Mouse (Mus musculus): ENCODE data around the gene Nploc4. TPM values are rescaled to one million over a fixed set of nuclear protein-coding genes. Genes with fewer than 3 reads are reported as not detected.

Nploc4 gene
- total and polyA plus RNA-seq, 3 experiments: 40.6 to 115 (median 50.4) TPM

- in situ Hi-C loops (cut with MboI; ENCODE audit: low pct_ligation_motif_present, low pct_unique_long_range_greater_than_20kb, low sequenced_read_pairs): no loop called here
- peaks cover 1% of the 10 kb centered on the region for H3K27me3 ChIP-seq (replicated peaks)
- no peak overlapping the region for H3K4me2 ChIP-seq (ENCODE audit: insufficient read depth, low read depth, poor library complexity, severe bottlenecking)
- no peaks in the 10 kb centered on the region for H3K36me3 ChIP-seq (replicated peaks in 1 of 2; ENCODE audit: control insufficient read depth in 1 of 2, insufficient read depth in 1 of 2, low read length in 1 of 2)
- H3K9ac ChIP-seq (ENCODE audit: insufficient read depth, low read depth): no peak overlapping the region
- no peaks in the 10 kb centered on the region for H3K79me2 ChIP-seq (replicated peaks; ENCODE audit: control insufficient read depth, extremely low read depth, insufficient read depth, poor library complexity, severe bottlenecking)
- no peak for DNase-seq (ENCODE audit: extremely low read depth)
- no peaks in the 10 kb centered on the region for H3K9me3 ChIP-seq (replicated peaks; ENCODE audit: low read length)
- H3K27ac ChIP-seq (ENCODE audit: insufficient read depth, low read depth): no peak overlapping the region
- H3K4me3 ChIP-seq (replicated peaks in 1 of 3; ENCODE audit: low read depth in 2 of 3, low read length in 2 of 3, poor library complexity in 1 of 3): no peak overlapping the region
- TF ChIP-seq ZNF384 (IDR thresholded peaks at IDR 0.05; ENCODE audit: low read depth, low read length) (no peak), MAX (IDR thresholded peaks at IDR 0.05; ENCODE audit: low read length) (no peak), BHLHE40 (IDR thresholded peaks at IDR 0.05; ENCODE audit: low read depth, low read length) (no peak), MAZ (IDR thresholded peaks at IDR 0.05; ENCODE audit: low read depth, low read length) (no peak), ZMIZ1 (IDR thresholded peaks at IDR 0.05; ENCODE audit: low read depth, low read length) (no peak)
- dilution Hi-C loops (cut with MboI; ENCODE audit: extremely low pct_ligation_motif_present, extremely low pct_unique_long_range_greater_than_20kb, low sequenced_read_pairs): no loop called here
- peaks cover 10 to 47% of the 10 kb centered on the region in 2 experiments for H3K4me1 ChIP-seq (ENCODE audit: control insufficient read depth in 1 of 2, insufficient read depth in 2 of 2)
These were observed 82.0 kb downstream of the Nploc4 start for GRCm38 (mm10) chr11:120355277-120356039.

- dilution Hi-C loops (cut with MboI; ENCODE audit: extremely low pct_ligation_motif_present, extremely low pct_unique_long_range_greater_than_20kb, low sequenced_read_pairs): no loop called here
- DNase-seq (ENCODE audit: extremely low read depth): no peak
- in situ Hi-C loops (cut with MboI; ENCODE audit: low pct_ligation_motif_present, low pct_unique_long_range_greater_than_20kb, low sequenced_read_pairs): no loop called here
- Histone ChIP-seq H3K36me3 (replicated peaks in 1 of 2; ENCODE audit: control insufficient read depth in 1 of 2, insufficient read depth in 1 of 2, low read length in 1 of 2) (no peaks in the 10 kb centered on the region), H3K4me3 (replicated peaks in 1 of 3; ENCODE audit: low read depth in 2 of 3, low read length in 2 of 3, poor library complexity in 1 of 3) (no peak overlapping the region), H3K27ac (ENCODE audit: insufficient read depth, low read depth) (no peak overlapping the region), H3K4me1 (ENCODE audit: control insufficient read depth in 1 of 2, insufficient read depth in 2 of 2) (peaks cover 10 to 52% of the 10 kb centered on the region in 2 experiments), H3K9me3 (replicated peaks; ENCODE audit: low read length) (no peaks in the 10 kb centered on the region), H3K4me2 (ENCODE audit: insufficient read depth, low read depth, poor library complexity, severe bottlenecking) (peak overlapping the region; percentile 85; the same call in 1 of the 2 replicates), H3K27me3 (replicated peaks) (no peaks in the 10 kb centered on the region), H3K9ac (ENCODE audit: insufficient read depth, low read depth) (no peak overlapping the region), H3K79me2 (replicated peaks; ENCODE audit: control insufficient read depth, extremely low read depth, insufficient read depth, poor library complexity, severe bottlenecking) (no peaks in the 10 kb centered on the region)
- TF ChIP-seq MAFK (IDR thresholded peaks at IDR 0.05; ENCODE audit: insufficient replicate concordance, low read length) (no peak), KAT2A (IDR thresholded peaks at IDR 0.05; ENCODE audit: insufficient replicate concordance, low read length) (no peak), EP300 (IDR thresholded peaks at IDR 0.05; ENCODE audit: low read length) (no peak), BHLHE40 (IDR thresholded peaks at IDR 0.05; ENCODE audit: low read depth, low read length) (no peak), JUND (conservative IDR thresholded peaks at IDR 0.05; ENCODE audit: low read depth, low read length) (no peak), MAX (IDR thresholded peaks at IDR 0.05; ENCODE audit: low read length) (no peak), SIN3A (IDR thresholded peaks at IDR 0.05; ENCODE audit: low read length) (no peak), CHD1 (IDR thresholded peaks at IDR 0.05; ENCODE audit: low read depth, low read length) (no peak), HCFC1 (IDR thresholded peaks at IDR 0.05; ENCODE audit: low read depth, low read length) (no peak), MAZ (IDR thresholded peaks at IDR 0.05; ENCODE audit: low read depth, low read length) (no peak)
These were observed 82.9 kb downstream of the Nploc4 start for GRCm38 (mm10) chr11:120354304-120355276.

Measured in CH12.LX (cell line).